8 mouse cellular contexts compared by ENCODE assay signal in the genomic region with DNA sequence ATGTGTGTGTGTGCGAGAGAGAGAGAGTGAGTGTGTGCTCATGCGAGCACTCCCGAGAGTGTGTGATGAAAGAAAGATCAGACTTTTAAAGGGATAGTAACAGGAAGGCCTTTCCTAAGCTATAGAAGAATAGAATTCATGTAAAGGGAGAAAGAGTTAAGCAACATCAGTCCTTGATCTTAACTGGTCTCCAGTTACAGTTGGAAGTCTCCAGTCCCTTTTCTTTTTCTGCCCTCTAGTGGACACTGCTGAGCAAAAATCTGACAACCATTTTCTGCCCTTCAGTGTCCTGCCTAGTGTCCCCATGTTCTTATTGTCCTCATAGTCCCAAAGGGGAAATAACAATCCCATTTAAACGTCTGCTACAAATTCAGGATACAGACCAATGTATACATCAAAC. TPM values are rescaled to one million over a fixed set of nuclear protein-coding genes. Genes with fewer than 3 reads are reported as not detected.
DNase-seq lines count a peak whose midpoint lies in the region; ATAC-seq and TF ChIP-seq lines count a peak whose summit lies in the region.

No protein-coding gene starts in this region.

- H3K4me2 ChIP-seq in embryonic facial prominence, embryonic 14.5 days (ENCODE audit: low read depth, low read length) = no peak overlapping the region
- H3K4me2 ChIP-seq in kidney, postnatal 0 days (ENCODE audit: low read length) = no peak overlapping the region

- H3K4me3 ChIP-seq in thymus, adult 2 months (ENCODE audit: control insufficient read depth, insufficient read depth, low read length) = no peak overlapping the region
- no peak overlapping the region for H3K4me3 ChIP-seq in embryonic facial prominence, embryonic 14.5 days (ENCODE audit: low read depth, low read length)
- H3K4me3 ChIP-seq in kidney, postnatal 0 days (replicated peaks; ENCODE audit: low read depth, low read length) = no peak overlapping the region

- no peak for TF ChIP-seq CTCF in thymus, adult 2 months (IDR thresholded peaks at IDR 0.05; ENCODE audit: borderline replicate concordance, control insufficient read depth, extremely low read depth, insufficient read depth, low read length, poor library complexity)
- TF ChIP-seq CTCF in kidney, postnatal 0 days (IDR thresholded peaks at IDR 0.05; ENCODE audit: low read depth) = peak; percentile 90

- H3K27me3 ChIP-seq in thymus, adult 2 months (ENCODE audit: control insufficient read depth, insufficient read depth, low read length) = no peaks in the 10 kb centered on the region; the same call in 1 of the 2 replicates
- no peaks in the 10 kb centered on the region for H3K27me3 ChIP-seq in embryonic facial prominence, embryonic 14.5 days (replicated peaks; ENCODE audit: control insufficient read depth, insufficient read depth, low read length)
- H3K27me3 ChIP-seq in kidney, postnatal 0 days (ENCODE audit: insufficient read depth, low read length) = no peaks in the 10 kb centered on the region

- peak; percentile 63 for DNase-seq in adrenal gland, postnatal 14 days
- no peak for DNase-seq in adrenal gland, adult 18-20 months (ENCODE audit: low spot score in 2 of 2)
- DNase-seq in thymus, postnatal 0 days (ENCODE audit: low spot score) = peak; percentile 58
- DNase-seq in thymus, adult 2 months = no peak
- DNase-seq in embryonic facial prominence, embryonic 14.5 days (ENCODE audit: low spot score) = peak; percentile 82
- DNase-seq in kidney, postnatal 0 days (ENCODE audit: low spot score) = peak; percentile 95
- DNase-seq in ovary, postnatal 36 days (ENCODE audit: low spot score) = no peak

- no peak overlapping the region for H3K27ac ChIP-seq in thymus, adult 2 months (ENCODE audit: control insufficient read depth, insufficient read depth, low read length)
- H3K27ac ChIP-seq in embryonic facial prominence, embryonic 14.5 days (replicated peaks; ENCODE audit: low read depth, low read length) = no peak overlapping the region
- 0 out of 2 replicates have a peak overlapping the region, but pooled peaks have one; percentile 69 for H3K27ac ChIP-seq in kidney, postnatal 0 days

- no peaks in the 10 kb centered on the region for H3K4me1 ChIP-seq in thymus, adult 2 months (replicated peaks; ENCODE audit: control insufficient read depth, insufficient read depth, low read length)
- peaks cover 10% of the 10 kb centered on the region; the same call in 1 of the 2 replicates for H3K4me1 ChIP-seq in embryonic facial prominence, embryonic 14.5 days (ENCODE audit: control insufficient read depth, insufficient read depth, low read length)
- 0 out of 2 replicates have a peak, but pooled peaks cover under 1% of the 10 kb centered on the region for H3K4me1 ChIP-seq in kidney, postnatal 0 days (replicated peaks; ENCODE audit: insufficient read depth, low read length)

- WGBS in thymus, adult 2 months = 31% methylated on average over 4 of the region's 4 CpGs
- WGBS in embryonic facial prominence, embryonic 14.5 days = 32% methylated on average over 4 of the region's 4 CpGs
- 17% methylated on average over 4 of the region's 4 CpGs for WGBS in kidney, postnatal 0 days

- H3K9me3 ChIP-seq in embryonic facial prominence, embryonic 14.5 days (ENCODE audit: control insufficient read depth, low read length) = no peaks in the 10 kb centered on the region
- no peaks in the 10 kb centered on the region for H3K9me3 ChIP-seq in kidney, postnatal 0 days (replicated peaks; ENCODE audit: low read length)

- no peaks in the 10 kb centered on the region for H3K36me3 ChIP-seq in thymus, adult 2 months (ENCODE audit: control insufficient read depth, insufficient read depth, low read length)
- H3K36me3 ChIP-seq in embryonic facial prominence, embryonic 14.5 days (ENCODE audit: control insufficient read depth, insufficient read depth, low read length) = no peaks in the 10 kb centered on the region
- no peaks in the 10 kb centered on the region for H3K36me3 ChIP-seq in kidney, postnatal 0 days (ENCODE audit: insufficient read depth, low read length)

- no peak for TF ChIP-seq POLR2A in thymus, adult 2 months (IDR thresholded peaks at IDR 0.05; ENCODE audit: control insufficient read depth, extremely low read depth, insufficient read depth, low read length, poor library complexity)

- no peak for ATAC-seq in embryonic facial prominence, embryonic 14.5 days (ENCODE audit: low read depth)
- peak; percentile 3; the same call in 1 of the 2 replicates for ATAC-seq in kidney, postnatal 0 days (replicated peaks; ENCODE audit: low FRiP score, low read depth)
- ATAC-seq in megakaryocyte progenitor cell, adult 5-6 weeks (replicated peaks; ENCODE audit: poor library complexity) = peak; percentile 40

- H3K9ac ChIP-seq in embryonic facial prominence, embryonic 14.5 days (ENCODE audit: low read depth, low read length) = no peak overlapping the region
- H3K9ac ChIP-seq in kidney, postnatal 0 days (ENCODE audit: low read depth, low read length) = no peak overlapping the region

RNA-seq across cellular contexts. Expression of gene Cenpu, which starts 4.6 kb away (rescaled TPM):
- total RNA-seq in adrenal gland, postnatal 14 days (2021) = 5.6 and 6.9 TPM in 2 replicates
- total RNA-seq in adrenal gland, adult 18-20 months (2021) = 1 to 10 TPM; 1.1 to 2.0 TPM
- polyA plus RNA-seq in thymus, postnatal 0 days (2015; fragmentation: Nextera tagmentation; extraction: Ambion mirVana) = 15.5 and 16.3 TPM in 2 replicates
- 4.6 and 5.1 TPM in 2 replicates for polyA plus RNA-seq in thymus, adult 2 months (2012; rRNA removed)
- 12.4 and 16.8 TPM in 2 replicates for polyA plus RNA-seq in embryonic facial prominence, embryonic 14.5 days (2014; fragmentation: Nextera tagmentation; extraction: Ambion mirVana)
- polyA plus RNA-seq in kidney, postnatal 0 days (2015; fragmentation: Nextera tagmentation; extraction: Ambion mirVana) = 9.7 and 11.9 TPM in 2 replicates
- total RNA-seq in megakaryocyte progenitor cell, adult 5-6 weeks (2015) = 34.9 and 42.0 TPM in 2 replicates
- 71.4 and 104 TPM in 2 replicates for total RNA-seq in megakaryocyte progenitor cell, adult 5-6 weeks (2017)

Comparison
In these comparisons a context has a peak if more than half of its experiments do, and no peak if none do; other contexts are left out.
1. DNase-seq: peak in adrenal gland, postnatal 14 days (single experiment), thymus, postnatal 0 days (single experiment), embryonic facial prominence, embryonic 14.5 days (single experiment) and kidney, postnatal 0 days (single experiment); none in adrenal gland, adult 18-20 months (0 of 2), thymus, adult 2 months (single experiment) and ovary, postnatal 36 days (single experiment).